Mouse (Mus musculus): ENCODE measurements around the gene Rasgrf2.
A peak's percentile ranks its signal among the peaks of the same experiment; 100 is the strongest.

The Rasgrf2 gene

GRCm38 (mm10) chr13:91955175-91955574, 176.3 kb downstream of the Rasgrf2 start:
- no peak for DNase-seq (ENCODE audit: low read depth, low spot score)

- DNase-seq (ENCODE audit: low read depth, low spot score), result no peak
Measured at GRCm38 (mm10) chr13:91940113-91940512, 191.3 kb downstream of the Rasgrf2 start.

- no peak for DNase-seq (ENCODE audit: low read depth, low spot score)
Measured at GRCm38 (mm10) chr13:91938826-91939225, 192.6 kb downstream of the Rasgrf2 start.

GRCm38 (mm10) chr13:91937232-91937631, 194.2 kb downstream of the Rasgrf2 start:
- no peak for DNase-seq (ENCODE audit: low read depth, low spot score)

- DNase-seq (ENCODE audit: low read depth, low spot score), result no peak
Measured at GRCm38 (mm10) chr13:91932122-91932521, 199.3 kb downstream of the Rasgrf2 start.

- DNase-seq (ENCODE audit: low read depth, low spot score), result no peak
Measured at GRCm38 (mm10) chr13:91929943-91930726, 201.3 kb downstream of the Rasgrf2 start.

GRCm38 (mm10) chr13:91928605-91929389, 202.7 kb downstream of the Rasgrf2 start:
- no peak for DNase-seq (ENCODE audit: low read depth, low spot score)

- no peak for DNase-seq (ENCODE audit: low read depth, low spot score)
Measured at GRCm38 (mm10) chr13:91921010-91921409, 210.4 kb downstream of the Rasgrf2 start.

- no peak for DNase-seq (ENCODE audit: low read depth, low spot score)
Measured at GRCm38 (mm10) chr13:91918764-91919163, 212.7 kb downstream of the Rasgrf2 start.

GRCm38 (mm10) chr13:91917835-91918234, 213.6 kb downstream of the Rasgrf2 start:
- DNase-seq (ENCODE audit: low read depth, low spot score), result no peak

- no peak for DNase-seq (ENCODE audit: low read depth, low spot score)
Measured at GRCm38 (mm10) chr13:91916308-91916707, 215.1 kb downstream of the Rasgrf2 start.

- no peak for DNase-seq (ENCODE audit: low read depth, low spot score)
Measured at GRCm38 (mm10) chr13:91915582-91916239, 215.7 kb downstream of the Rasgrf2 start.

- DNase-seq (ENCODE audit: low read depth, low spot score), result no peak
Measured at GRCm38 (mm10) chr13:91915192-91915581, 216.3 kb downstream of the Rasgrf2 start.

- no peak for DNase-seq (ENCODE audit: low read depth, low spot score)
Measured at GRCm38 (mm10) chr13:91911652-91912051, 219.8 kb downstream of the Rasgrf2 start.

GRCm38 (mm10) chr13:91911211-91911610, 220.2 kb downstream of the Rasgrf2 start:
- no peak for DNase-seq (ENCODE audit: low read depth, low spot score)

GRCm38 (mm10) chr13:91908202-91908980, 223.1 kb downstream of the Rasgrf2 start:
- peak; percentile 14 for DNase-seq (ENCODE audit: low read depth, low spot score)

GRCm38 (mm10) chr13:91906338-91906737, 225.1 kb downstream of the Rasgrf2 start:
- no peak for DNase-seq (ENCODE audit: low read depth, low spot score)

GRCm38 (mm10) chr13:91896476-91896875, 235.0 kb downstream of the Rasgrf2 start:
- DNase-seq (ENCODE audit: low read depth, low spot score), result no peak

- peak; percentile 13 for DNase-seq (ENCODE audit: low read depth, low spot score)
Measured at GRCm38 (mm10) chr13:91893132-91893531, 238.3 kb downstream of the Rasgrf2 start.

- no peak for DNase-seq (ENCODE audit: low read depth, low spot score)
Measured at GRCm38 (mm10) chr13:91890031-91890619, 241.3 kb downstream of the Rasgrf2 start.

Measured in WW6 (cell line).